In genomic region chr9:61815995-61816394, GRCm38 (mm10) we compare ENCODE assay signal across 22 mouse cellular contexts.
DNase-seq lines count a peak whose midpoint lies in the region; ATAC-seq lines count a peak whose summit lies in the region.
"Had no signal": no experiment of that assay in that cellular context is flagged by ENCODE, and none has a peak within 500 bp of the region (broad histone marks: within the 10 kb centered on the region; RNA-seq: fewer than 3 reads in every experiment).

No protein-coding gene starts in this region.

- no peak overlapping the region for H3K9ac ChIP-seq in hindbrain, embryonic 11.5 days (ENCODE audit: low read depth, low read length)
- no peak overlapping the region for H3K9ac ChIP-seq in hindbrain, embryonic 13.5 days
- H3K9ac ChIP-seq in neural tube, embryonic 15.5 days (replicated peaks), result no peak overlapping the region
- H3K9ac ChIP-seq: forebrain, embryonic 13.5 days; limb, embryonic 12.5 days had no signal

- H3K4me1 ChIP-seq in hindbrain, embryonic 11.5 days (replicated peaks; ENCODE audit: control insufficient read depth, insufficient read depth, low read length), result no peaks in the 10 kb centered on the region
- 0 out of 2 replicates have a peak, but pooled peaks cover 5% of the 10 kb centered on the region for H3K4me1 ChIP-seq in hindbrain, embryonic 13.5 days (replicated peaks)
- no peaks in the 10 kb centered on the region for H3K4me1 ChIP-seq in neural tube, embryonic 15.5 days

- no peaks in the 10 kb centered on the region for H3K9me3 ChIP-seq in hindbrain, embryonic 11.5 days (ENCODE audit: control insufficient read depth, low read length)
- no peaks in the 10 kb centered on the region for H3K9me3 ChIP-seq in hindbrain, embryonic 13.5 days
- H3K9me3 ChIP-seq in neural tube, embryonic 15.5 days (replicated peaks), result no peaks in the 10 kb centered on the region
- H3K9me3 ChIP-seq: forebrain, embryonic 13.5 days; G1E had no signal

- 38% methylated on average over 10 of the region's 10 CpGs for WGBS in hindbrain, embryonic 11.5 days
- WGBS in hindbrain, embryonic 13.5 days, result 48% methylated on average over 10 of the region's 10 CpGs
- WGBS in neural tube, embryonic 15.5 days, result 53% methylated on average over 10 of the region's 10 CpGs

- H3K4me3 ChIP-seq in hindbrain, embryonic 11.5 days (ENCODE audit: low read depth, low read length), result no peak overlapping the region
- no peak overlapping the region for H3K4me3 ChIP-seq in hindbrain, embryonic 13.5 days
- H3K4me3 ChIP-seq in neural tube, embryonic 15.5 days (replicated peaks), result no peak overlapping the region
- H3K4me3 ChIP-seq: forebrain, embryonic 13.5 days; limb, embryonic 12.5 days had no signal

- ATAC-seq in hindbrain, embryonic 11.5 days (ENCODE audit: low FRiP score), result no peak
- no peak for ATAC-seq in hindbrain, embryonic 13.5 days (ENCODE audit: low FRiP score)
- ATAC-seq in neural tube, embryonic 15.5 days (ENCODE audit: low FRiP score), result no peak
- ATAC-seq: activated CD4-positive, CD25-positive, alpha-beta regulatory T cell, adult 4 months; forebrain, embryonic 13.5 days; hindbrain, embryonic 16.5 days; midbrain, embryonic 16.5 days had no signal

- no peak overlapping the region for H3K4me2 ChIP-seq in hindbrain, embryonic 11.5 days (replicated peaks; ENCODE audit: low read depth, low read length)
- H3K4me2 ChIP-seq in hindbrain, embryonic 13.5 days, result no peak overlapping the region
- H3K4me2 ChIP-seq in neural tube, embryonic 15.5 days, result no peak overlapping the region
- H3K4me2 ChIP-seq: forebrain, embryonic 13.5 days; heart, embryonic 11.5 days; limb, embryonic 12.5 days had no signal

- H3K27ac ChIP-seq in hindbrain, embryonic 11.5 days (ENCODE audit: low read depth, low read length), result no peak overlapping the region
- H3K27ac ChIP-seq in hindbrain, embryonic 13.5 days, result no peak overlapping the region
- H3K27ac ChIP-seq in neural tube, embryonic 15.5 days (replicated peaks), result no peak overlapping the region
- H3K27ac ChIP-seq: forebrain, embryonic 13.5 days; limb, embryonic 12.5 days had no signal

- DNase-seq in hindbrain, embryonic 11.5 days (ENCODE audit: low spot score), result peak; percentile 12
- DNase-seq in neural tube, embryonic 10.5 days (ENCODE audit: extremely low spot score, low spot score), result peak; percentile 55
- DNase-seq in mesoderm, embryonic 11.5 days (ENCODE audit: low read depth, low spot score), result peak; percentile 61
- no peak for DNase-seq in kidney, postnatal 4 days
- no peak for DNase-seq in layer of hippocampus, adult 11-12 months (ENCODE audit: low spot score)
- DNase-seq: adrenal gland, postnatal 14 days; cerebellum, postnatal 10 days; heart, postnatal 10 days; kidney, adult 18-20 months; kidney, postnatal 14 days; lung, adult 18-20 months; lung, postnatal 14 days; thymus, postnatal 25 days had no signal

- H3K27me3 ChIP-seq in hindbrain, embryonic 11.5 days (ENCODE audit: control insufficient read depth, insufficient read depth, low read length), result no peaks in the 10 kb centered on the region
- peaks cover 18% of the 10 kb centered on the region; the same call in 1 of the 2 replicates for H3K27me3 ChIP-seq in hindbrain, embryonic 13.5 days
- 0 out of 2 replicates have a peak, but pooled peaks cover 4% of the 10 kb centered on the region for H3K27me3 ChIP-seq in neural tube, embryonic 15.5 days (replicated peaks)

- H3K36me3 ChIP-seq in hindbrain, embryonic 11.5 days (ENCODE audit: control insufficient read depth, insufficient read depth, low read length), result no peaks in the 10 kb centered on the region
- H3K36me3 ChIP-seq in hindbrain, embryonic 13.5 days, result no peaks in the 10 kb centered on the region
- H3K36me3 ChIP-seq in neural tube, embryonic 15.5 days, result no peaks in the 10 kb centered on the region
- H3K36me3 ChIP-seq: G1E; limb, embryonic 12.5 days had no signal

Comparison
In these comparisons a context has a peak if more than half of its experiments do, and no peak if none do; other contexts are left out.
1. DNase-seq: peak in hindbrain, embryonic 11.5 days (single experiment), neural tube, embryonic 10.5 days (single experiment) and mesoderm, embryonic 11.5 days (single experiment); none in kidney, postnatal 4 days (0 of 2) and layer of hippocampus, adult 11-12 months (single experiment).